Comparison of ENCODE assay signal across 22 mouse cellular contexts in the genomic region with DNA sequence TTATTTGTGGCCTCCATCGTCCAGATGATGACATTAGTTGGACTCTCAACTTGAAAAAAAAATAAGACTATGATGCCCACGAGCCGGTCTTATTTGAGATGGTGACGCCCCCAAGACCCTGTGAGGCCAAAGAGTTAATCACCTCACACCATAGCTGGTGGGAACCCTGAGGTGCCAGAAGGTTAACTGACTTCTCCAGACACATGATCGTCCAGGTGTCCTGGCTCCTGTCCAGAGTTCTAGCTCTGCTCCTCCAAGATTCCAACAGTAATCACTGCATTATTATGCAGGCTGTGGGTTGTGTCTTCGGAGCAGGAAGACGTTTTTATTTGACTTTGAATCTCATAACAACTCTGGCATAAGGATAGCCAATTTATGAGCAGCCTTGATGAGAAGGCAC.
A peak's percentile ranks its signal among the peaks of the same experiment; 100 is the strongest.
DNase-seq lines count a peak whose midpoint lies in the region; ATAC-seq and TF ChIP-seq lines count a peak whose summit lies in the region.
"Had no signal": no experiment of that assay in that cellular context is flagged by ENCODE, and none has a peak within 500 bp of the region (broad histone marks: within the 10 kb centered on the region; RNA-seq: fewer than 3 reads in every experiment).

No protein-coding gene starts in this region.

- H3K9me3 ChIP-seq in intestine, embryonic 14.5 days (ENCODE audit: control insufficient read depth, low read length): no peaks in the 10 kb centered on the region
- no peaks in the 10 kb centered on the region for H3K9me3 ChIP-seq in intestine, postnatal 0 days (ENCODE audit: control insufficient read depth)
- H3K9me3 ChIP-seq in midbrain, embryonic 15.5 days: no peaks in the 10 kb centered on the region
- H3K9me3 ChIP-seq: embryonic facial prominence, embryonic 12.5 days; hindbrain, embryonic 15.5 days had no signal

- DNase-seq in intestine, embryonic 14.5 days (ENCODE audit: low spot score): peak; percentile 12
- peak; percentile 7 for DNase-seq in CD4-positive helper T cell, adult 2 months (ENCODE audit: low read depth, low spot score)
- DNase-seq in Patski (ENCODE audit: low read depth, low spot score): peak; percentile 37
- peak; percentile 7 for DNase-seq in gastrocnemius, postnatal 25 days
- DNase-seq in left cerebral cortex, postnatal 25 days (ENCODE audit: low spot score in 2 of 2): no peak
- DNase-seq in adrenal gland, postnatal 25 days: no peak
- DNase-seq: adrenal gland, postnatal 10 days; cerebellum, adult 11-12 months; cerebellum, adult 9-11 months; embryo, embryonic 11 days; heart, adult 11 months; heart, postnatal 36 days had no signal

- H3K27me3 ChIP-seq in intestine, embryonic 14.5 days (replicated peaks; ENCODE audit: control insufficient read depth, insufficient read depth, low read length): no peaks in the 10 kb centered on the region
- no peaks in the 10 kb centered on the region for H3K27me3 ChIP-seq in intestine, postnatal 0 days (replicated peaks; ENCODE audit: control insufficient read depth, insufficient read depth, low read length)
- no peaks in the 10 kb centered on the region for H3K27me3 ChIP-seq in Patski
- no peaks in the 10 kb centered on the region for H3K27me3 ChIP-seq in midbrain, embryonic 15.5 days (replicated peaks)
- H3K27me3 ChIP-seq: embryonic facial prominence, embryonic 12.5 days; forebrain, embryonic 12.5 days; heart, embryonic 13.5 days; hindbrain, embryonic 15.5 days had no signal

- CTCF ChIA-PET in Patski (lab: Charles Lee): interaction anchor here (1.0 kb wide), 1 partner anchor 29 kb away, joined by 3 read pairs; no protein-coding TSS in a partner anchor

- H3K4me2 ChIP-seq in intestine, embryonic 14.5 days (ENCODE audit: low read length): no peak overlapping the region
- H3K4me2 ChIP-seq in intestine, postnatal 0 days (replicated peaks; ENCODE audit: low read depth): no peak overlapping the region
- no peak overlapping the region for H3K4me2 ChIP-seq in midbrain, embryonic 15.5 days
- H3K4me2 ChIP-seq: embryonic facial prominence, embryonic 12.5 days; forebrain, embryonic 12.5 days; heart, embryonic 13.5 days; hindbrain, embryonic 15.5 days had no signal

- in situ Hi-C loops in Patski (cut with MboI; ENCODE audit: low pct_unique_long_range_greater_than_20kb): loop anchor here (25.0 kb wide), 1 partner anchor 302 kb away; no protein-coding TSS in a partner anchor

- no peak overlapping the region for H3K4me3 ChIP-seq in intestine, embryonic 14.5 days (ENCODE audit: low read depth, low read length)
- no peak overlapping the region for H3K4me3 ChIP-seq in intestine, postnatal 0 days (ENCODE audit: low read depth, low read length)
- no peak overlapping the region for H3K4me3 ChIP-seq in midbrain, embryonic 15.5 days
- H3K4me3 ChIP-seq: embryonic facial prominence, embryonic 12.5 days; forebrain, embryonic 12.5 days; heart, embryonic 13.5 days; hindbrain, embryonic 15.5 days had no signal

- no peaks in the 10 kb centered on the region for H3K36me3 ChIP-seq in intestine, embryonic 14.5 days (ENCODE audit: control insufficient read depth, insufficient read depth, low read length)
- no peaks in the 10 kb centered on the region for H3K36me3 ChIP-seq in intestine, postnatal 0 days (ENCODE audit: control insufficient read depth, insufficient read depth)
- no peaks in the 10 kb centered on the region for H3K36me3 ChIP-seq in midbrain, embryonic 15.5 days (replicated peaks)
- H3K36me3 ChIP-seq: embryonic facial prominence, embryonic 12.5 days; forebrain, embryonic 12.5 days; G1E; heart, embryonic 13.5 days; hindbrain, embryonic 15.5 days had no signal

- ATAC-seq in intestine, embryonic 14.5 days (replicated peaks; ENCODE audit: low FRiP score, low TSS enrichment, low read depth): no peak
- no peak for ATAC-seq in intestine, postnatal 0 days
- ATAC-seq in Patski: no peak
- ATAC-seq in midbrain, embryonic 15.5 days (replicated peaks): no peak
- ATAC-seq: CD4-positive, CD25-positive, alpha-beta regulatory T cell, adult 4 months; forebrain, embryonic 16.5 days; inflammation-experienced regulatory T-cells, adult 6 months had no signal

- no peak overlapping the region for H3K9ac ChIP-seq in intestine, embryonic 14.5 days (ENCODE audit: low read length)
- H3K9ac ChIP-seq in intestine, postnatal 0 days (ENCODE audit: low read depth, low read length): no peak overlapping the region
- H3K9ac ChIP-seq in midbrain, embryonic 15.5 days: no peak overlapping the region
- H3K9ac ChIP-seq: embryonic facial prominence, embryonic 12.5 days; forebrain, embryonic 12.5 days; heart, embryonic 13.5 days; hindbrain, embryonic 15.5 days had no signal

- H3K27ac ChIP-seq in intestine, embryonic 14.5 days (ENCODE audit: low read depth): no peak overlapping the region
- H3K27ac ChIP-seq in intestine, postnatal 0 days (ENCODE audit: low read depth, low read length): no peak overlapping the region
- no peak overlapping the region for H3K27ac ChIP-seq in midbrain, embryonic 15.5 days
- H3K27ac ChIP-seq: embryonic facial prominence, embryonic 12.5 days; forebrain, embryonic 12.5 days; heart, embryonic 13.5 days; hindbrain, embryonic 15.5 days had no signal

- 72% methylated on average over 7 of the region's 7 CpGs for WGBS in intestine, embryonic 14.5 days
- WGBS in intestine, postnatal 0 days: 75% methylated on average over 7 of the region's 7 CpGs
- 81% methylated on average over 7 of the region's 7 CpGs for WGBS in midbrain, embryonic 15.5 days

- no peak for TF ChIP-seq CTCF in intestine, postnatal 0 days (IDR thresholded peaks at IDR 0.05; ENCODE audit: low read depth)
- no peak for TF ChIP-seq CTCF in Patski (IDR thresholded peaks at IDR 0.05)

- intact Hi-C loops in left cerebral cortex, postnatal 25 days (cut with DNase I): no loop called here

- no peaks in the 10 kb centered on the region for H3K4me1 ChIP-seq in intestine, embryonic 14.5 days (replicated peaks; ENCODE audit: control insufficient read depth, insufficient read depth, low read length)
- H3K4me1 ChIP-seq in intestine, postnatal 0 days (replicated peaks; ENCODE audit: control insufficient read depth, insufficient read depth, low read length): no peaks in the 10 kb centered on the region
- H3K4me1 ChIP-seq in midbrain, embryonic 15.5 days: no peaks in the 10 kb centered on the region
- H3K4me1 ChIP-seq: embryonic facial prominence, embryonic 12.5 days; forebrain, embryonic 12.5 days; heart, embryonic 13.5 days; hindbrain, embryonic 15.5 days had no signal

- POLR2A ChIA-PET in Patski (lab: Charles Lee): no interaction called here

Comparison
In these comparisons a context has a peak if more than half of its experiments do, and no peak if none do; other contexts are left out.
1. DNase-seq: peak in intestine, embryonic 14.5 days (single experiment), CD4-positive helper T cell, adult 2 months (single experiment), Patski (single experiment) and gastrocnemius, postnatal 25 days (single experiment); none in left cerebral cortex, postnatal 25 days (0 of 2) and adrenal gland, postnatal 25 days (single experiment).